Mouse (Mus musculus): ENCODE results near the gene Tctex1d2.

Tctex1d2 gene

DNA sequence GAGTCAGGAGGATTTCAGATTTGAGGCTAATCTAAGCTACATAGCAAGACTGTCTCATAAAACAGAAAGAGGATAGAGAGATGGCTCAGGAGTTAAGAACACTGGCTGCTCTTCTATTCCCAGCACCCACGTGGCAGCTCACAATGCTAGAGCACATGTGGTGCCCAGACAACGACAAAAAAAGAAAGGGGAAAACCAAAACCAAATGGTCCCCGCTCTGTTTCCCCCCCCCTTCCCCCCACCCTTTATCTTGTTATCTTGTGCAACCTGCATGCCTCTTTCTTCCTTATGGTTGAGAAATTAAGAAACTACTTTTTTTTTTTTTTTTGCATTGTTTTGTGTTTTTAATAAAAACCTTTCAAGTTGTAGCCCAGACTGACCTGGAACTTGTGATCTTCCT is 49.0 kb downstream of the Tctex1d2 start:
- no peak for DNase-seq (ENCODE audit: low read depth, low spot score)

GRCm38 (mm10) chr16:32469404-32470105 is 50.1 kb downstream of the Tctex1d2 start:
- DNase-seq (ENCODE audit: low read depth, low spot score): no peak

- DNase-seq (ENCODE audit: low read depth, low spot score): peak; percentile 24
These were observed 52.9 kb downstream of the Tctex1d2 start for GRCm38 (mm10) chr16:32472276-32473015.

- DNase-seq (ENCODE audit: low read depth, low spot score): no peak
These were observed 57.8 kb downstream of the Tctex1d2 start for GRCm38 (mm10) chr16:32477315-32477714.

All from telencephalon, adult 2 months (tissue).